Mouse (Mus musculus) v-Abl transformed pro-B cells (cell line): ENCODE results near the gene Syt7.

Experiments
- in situ Hi-C, 2 experiments: fragments of 400-800 bp; cut with MboI; formaldehyde crosslinking; loops; one replicate each; pipeline ENCODE4 v1.15.1; 2025; ENCODE audit not compliant: unreplicated experiment in 2 of 2

Gene Syt7

GRCm38 (mm10) chr19:10375260-10375659, 13.6 kb upstream of the Syt7 start:
- in situ Hi-C loops: no loop called here

DNA sequence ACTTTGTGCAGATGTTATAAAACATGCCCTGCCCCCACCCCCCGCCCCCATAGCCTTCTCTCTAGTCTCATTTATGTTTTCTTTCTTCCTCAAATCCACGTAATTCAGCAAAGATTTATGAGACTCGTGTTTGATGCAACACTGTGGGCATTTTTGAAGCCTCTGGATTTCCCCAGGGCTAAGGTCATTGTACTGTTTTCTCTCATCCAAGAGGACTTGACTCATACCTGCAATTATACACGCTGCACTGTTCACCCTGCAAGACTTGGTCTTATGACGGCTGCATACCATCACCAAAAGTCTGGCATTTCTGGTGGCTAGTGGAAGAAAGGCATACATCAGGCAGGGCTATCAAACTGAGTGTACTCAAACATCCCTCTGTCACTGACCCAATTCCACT, 8.9 kb upstream of the Syt7 start:
- in situ Hi-C loops: no loop called here

DNA sequence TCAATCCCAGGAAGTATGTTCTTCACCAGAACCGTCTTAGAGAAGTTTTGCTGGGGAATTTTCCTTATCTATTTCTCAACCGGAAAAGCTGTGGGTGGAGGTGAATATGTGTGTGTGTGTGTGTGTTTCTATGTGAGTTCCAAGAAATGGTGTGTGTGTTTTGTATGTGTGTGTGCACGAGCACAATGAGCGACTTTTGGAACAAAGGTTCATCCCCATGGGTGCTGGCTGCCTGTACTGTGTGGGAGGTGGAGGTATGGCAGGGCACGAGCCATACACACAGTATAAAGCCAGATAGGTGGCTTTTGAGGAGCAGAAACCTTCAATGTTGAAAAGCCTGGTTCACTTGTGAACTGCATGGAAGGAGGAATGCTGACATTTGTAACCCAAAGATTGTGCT, 1.2 kb upstream of the Syt7 start:
- in situ Hi-C loops: no loop called here

GRCm38 (mm10) chr19:10389391-10390098, 655 bp downstream of the Syt7 start:
- in situ Hi-C loops: no loop called here

DNA sequence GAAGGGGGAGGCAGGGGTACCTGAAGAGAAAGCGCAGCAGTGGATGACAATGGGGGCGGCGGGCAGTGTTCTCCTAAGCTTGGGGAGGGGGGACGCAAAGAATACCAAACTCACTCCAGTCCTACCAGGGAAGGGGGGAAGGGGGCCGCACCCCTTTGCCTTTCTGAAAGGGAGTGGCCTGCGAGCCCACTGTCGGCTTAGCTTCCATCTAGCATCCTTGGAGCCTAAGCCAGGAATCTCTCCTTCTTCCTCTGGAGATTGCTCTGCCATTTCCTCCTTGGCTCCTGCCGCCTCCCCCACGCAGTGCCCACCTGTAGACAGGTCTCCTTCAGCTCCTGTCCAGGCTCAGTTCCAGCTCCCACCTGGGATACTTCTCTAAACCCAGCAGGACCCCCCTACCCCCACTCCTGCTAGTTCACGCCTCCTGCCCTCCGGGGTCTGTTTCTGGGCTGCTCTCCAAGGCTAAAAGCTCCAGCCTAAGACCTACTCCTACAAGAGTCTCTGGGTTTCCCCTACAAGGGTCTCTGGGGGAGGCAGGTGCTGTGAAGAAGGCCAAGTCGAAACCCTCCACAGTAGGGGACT, 1.3 kb downstream of the Syt7 start:
- in situ Hi-C loops: no loop called here

DNA sequence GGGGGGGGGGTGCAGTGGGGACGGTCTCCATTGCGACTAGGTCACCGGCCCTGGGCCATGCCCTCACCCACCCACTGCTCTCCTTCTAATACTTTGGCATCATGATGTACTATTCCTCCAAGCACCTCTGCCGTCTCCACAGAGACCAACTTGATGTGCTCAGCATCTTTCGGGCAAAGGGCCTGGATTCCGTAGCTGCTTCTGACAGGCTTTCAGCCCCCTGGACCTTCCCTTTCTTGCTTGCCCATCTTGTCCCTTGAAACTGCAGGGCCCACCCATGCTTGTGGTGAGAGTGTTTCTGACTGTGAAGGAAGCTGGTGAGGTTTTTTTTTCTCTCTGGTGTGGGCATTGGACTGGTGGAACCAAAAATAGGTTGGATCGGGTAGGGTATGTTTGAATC, 2.1 kb downstream of the Syt7 start:
- in situ Hi-C loops: no loop called here

GRCm38 (mm10) chr19:10391995-10392394, 3.1 kb downstream of the Syt7 start:
- in situ Hi-C loops: no loop called here

DNA sequence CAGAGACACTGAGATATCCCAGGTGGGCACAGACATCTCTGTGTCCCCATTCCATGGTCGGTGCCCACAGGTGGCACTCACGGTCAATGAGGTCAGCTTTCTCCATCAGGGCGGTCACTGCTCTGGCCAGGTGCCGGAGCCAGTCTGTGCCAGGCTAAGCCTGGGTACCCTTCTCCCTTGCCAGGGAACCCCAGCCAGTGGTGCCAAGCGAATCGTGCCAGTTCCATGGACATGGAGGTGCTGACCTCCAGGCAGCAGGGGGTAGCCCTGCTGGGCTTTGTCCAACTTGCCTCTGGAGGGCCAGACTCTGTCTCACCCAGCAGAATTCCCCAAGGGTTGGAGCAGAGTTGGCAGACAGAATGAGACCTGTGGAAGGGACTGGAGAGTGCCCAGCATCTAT, 4.6 kb downstream of the Syt7 start:
- in situ Hi-C loops: no loop called here

- in situ Hi-C loops: no loop called here
Measured at GRCm38 (mm10) chr19:10393874-10394500, 5.1 kb downstream of the Syt7 start.

DNA sequence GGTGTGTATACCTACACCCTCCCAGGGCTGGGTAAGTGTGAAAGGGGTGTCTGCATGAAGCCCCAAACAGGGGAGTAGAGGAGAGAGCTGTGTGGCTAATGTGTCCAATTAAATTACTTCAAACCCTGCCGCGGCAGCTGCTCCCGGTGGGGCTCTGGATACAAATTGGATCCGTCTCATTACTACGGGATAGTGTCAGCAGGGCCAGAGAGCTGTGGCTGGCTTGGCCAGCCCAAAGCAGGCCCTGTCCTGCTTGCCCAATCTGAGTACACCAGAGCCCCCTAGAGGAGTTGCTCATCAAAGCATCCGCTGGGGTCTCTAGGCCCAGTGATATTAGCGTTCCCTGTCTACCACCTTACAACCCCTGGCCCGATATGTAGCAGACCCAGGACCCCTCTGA, 6.3 kb downstream of the Syt7 start:
- in situ Hi-C loops: no loop called here

- in situ Hi-C loops: no loop called here
Measured at GRCm38 (mm10) chr19:10396962-10397361, 8.1 kb downstream of the Syt7 start.

DNA sequence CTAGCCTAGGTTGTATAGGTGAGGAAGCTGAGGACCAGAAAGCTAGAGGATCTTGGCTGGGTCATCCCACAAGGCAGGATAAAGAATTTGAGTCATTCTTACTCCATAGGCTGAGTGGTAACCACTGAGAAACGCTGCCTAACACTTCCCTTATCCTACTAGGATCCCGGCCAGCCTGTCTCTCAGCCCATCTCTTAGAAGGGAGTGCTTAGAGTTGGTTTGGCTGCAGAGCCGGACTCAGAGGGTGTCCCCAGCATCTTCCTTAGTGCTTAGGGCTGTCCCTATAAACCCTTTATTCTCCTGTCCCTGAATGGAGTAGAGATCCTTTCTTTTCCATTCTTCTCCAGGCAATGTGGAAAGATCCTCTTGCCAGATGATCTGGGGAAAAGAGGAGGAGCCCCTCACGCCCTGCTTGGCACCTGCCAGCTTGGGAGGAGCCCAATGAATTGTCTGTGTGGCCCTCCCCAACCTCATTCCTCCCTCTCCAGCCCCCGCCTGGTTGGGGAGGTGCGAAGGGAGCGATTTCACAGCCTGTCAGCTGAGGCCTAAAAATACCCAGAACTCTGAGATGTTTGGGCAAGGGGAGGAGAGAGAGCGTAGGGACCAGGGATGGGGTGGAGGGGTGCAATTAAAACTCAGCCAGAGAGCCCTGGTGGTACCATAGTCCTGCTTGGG, 8.7 kb downstream of the Syt7 start:
- in situ Hi-C loops: no loop called here

DNA sequence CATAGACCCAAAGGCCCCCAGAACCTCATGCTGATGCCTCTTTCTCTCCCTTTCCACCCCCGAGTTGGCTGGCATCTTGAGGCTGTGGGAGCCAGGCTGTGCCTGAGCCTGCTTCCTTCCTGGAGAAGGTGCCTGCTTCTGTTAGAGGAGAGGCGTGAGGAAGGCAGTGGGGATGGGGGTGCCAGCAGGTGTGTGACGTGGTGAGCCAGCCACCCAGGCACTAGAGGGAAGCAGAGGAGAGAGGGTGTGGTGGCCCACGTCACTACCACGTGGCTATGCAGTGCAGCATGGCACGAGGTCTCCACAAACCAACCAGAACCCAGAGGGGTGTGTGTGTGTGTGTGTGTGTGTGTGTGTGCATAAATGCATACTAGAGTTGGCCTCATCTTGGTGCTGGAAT, 9.4 kb downstream of the Syt7 start:
- in situ Hi-C loops: no loop called here

DNA sequence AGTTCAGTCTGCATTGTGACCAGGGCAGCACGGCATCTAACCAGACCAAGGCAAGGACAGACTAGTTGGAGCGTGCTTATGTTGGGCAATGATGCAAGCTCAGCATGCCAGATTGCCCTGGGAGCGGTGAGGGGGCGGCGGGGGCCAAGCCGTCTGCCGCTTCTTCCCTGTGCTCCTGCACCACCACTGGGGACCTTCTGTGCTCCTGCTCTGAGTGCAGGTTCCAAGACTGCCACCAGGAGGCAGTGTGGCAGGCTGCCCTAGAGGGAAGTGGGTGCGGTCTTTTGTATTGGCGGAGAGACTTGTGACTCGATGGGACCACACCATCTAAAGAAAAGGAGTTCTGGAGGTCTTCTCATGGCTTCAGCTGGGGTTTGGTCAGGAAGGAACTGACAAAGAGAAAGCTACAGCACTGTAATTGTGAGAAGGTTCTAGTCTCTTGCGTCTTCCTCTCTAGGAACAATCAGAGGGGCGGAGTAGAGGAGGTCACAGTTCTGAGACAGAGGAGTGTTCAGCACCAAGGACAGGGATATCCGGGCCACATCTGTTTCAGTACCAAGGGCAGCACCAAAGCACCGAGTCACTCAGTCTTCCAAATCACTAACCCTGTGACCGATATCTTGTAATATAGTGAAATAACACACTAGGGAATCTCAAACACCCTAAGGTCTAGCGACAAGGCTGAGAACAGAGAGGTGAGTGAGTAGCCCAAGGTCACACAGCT, 14.0 kb downstream of the Syt7 start:
- in situ Hi-C loops: no loop called here

- in situ Hi-C loops: no loop called here
Measured at GRCm38 (mm10) chr19:10403593-10404380, 14.9 kb downstream of the Syt7 start.

DNA sequence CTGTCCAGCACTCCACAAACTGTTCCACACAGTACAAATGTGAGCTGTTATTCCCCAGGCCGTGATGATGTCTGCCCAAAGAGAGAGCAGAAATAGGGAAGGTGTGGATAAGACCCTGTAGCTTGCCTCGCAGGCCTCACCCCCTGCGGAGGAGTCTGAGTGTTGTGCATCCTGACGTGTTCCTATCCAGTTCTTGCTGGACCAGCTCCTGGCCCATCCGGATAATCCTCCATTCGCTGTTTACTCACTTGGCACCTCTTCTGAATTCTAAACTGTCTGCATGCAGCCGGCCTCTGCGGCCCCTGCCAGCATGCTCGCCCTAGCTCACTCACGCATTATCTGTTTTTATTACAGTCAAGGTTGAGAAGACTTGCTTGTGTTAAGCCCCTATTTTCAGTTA, 15.5 kb downstream of the Syt7 start:
- in situ Hi-C loops: no loop called here

- in situ Hi-C loops: no loop called here
Measured at GRCm38 (mm10) chr19:10404911-10405310, 16.0 kb downstream of the Syt7 start.

GRCm38 (mm10) chr19:10413701-10414242, 24.9 kb downstream of the Syt7 start:
- in situ Hi-C loops: no loop called here

- in situ Hi-C loops: no loop called here
Measured at GRCm38 (mm10) chr19:10415508-10415907, 26.6 kb downstream of the Syt7 start.

DNA sequence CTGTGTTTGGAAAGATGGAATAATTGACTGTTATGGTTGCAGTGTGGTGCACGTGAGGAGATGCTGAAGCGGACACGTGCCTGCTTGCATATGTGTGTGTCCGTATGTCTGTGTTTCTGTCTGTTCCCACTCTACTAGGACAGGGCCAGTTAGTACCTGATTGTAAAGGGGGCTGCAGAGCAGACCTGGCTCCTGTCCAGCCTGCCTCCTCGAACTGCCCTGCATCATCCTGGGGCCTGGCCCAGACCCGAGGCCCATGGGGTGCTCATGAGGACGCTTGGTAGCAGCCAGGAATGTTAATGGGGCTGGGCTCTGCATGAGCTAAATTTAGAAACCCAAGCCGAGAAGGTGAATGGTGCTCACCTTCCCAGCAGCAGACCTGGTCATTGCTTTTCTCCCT, 28.0 kb downstream of the Syt7 start:
- in situ Hi-C loops: no loop called here
